Mouse (Mus musculus) thymus, adult 18-20 months (tissue): ENCODE measurements around the gene Zfand3.

Experiments used
- DNase-seq, 2 experiments: peaks; one replicate each; pipeline ENCODE4 v3.0.0; 2022; ENCODE audit warnings: mixed read lengths in 2 of 2

Gene Zfand3

DNA sequence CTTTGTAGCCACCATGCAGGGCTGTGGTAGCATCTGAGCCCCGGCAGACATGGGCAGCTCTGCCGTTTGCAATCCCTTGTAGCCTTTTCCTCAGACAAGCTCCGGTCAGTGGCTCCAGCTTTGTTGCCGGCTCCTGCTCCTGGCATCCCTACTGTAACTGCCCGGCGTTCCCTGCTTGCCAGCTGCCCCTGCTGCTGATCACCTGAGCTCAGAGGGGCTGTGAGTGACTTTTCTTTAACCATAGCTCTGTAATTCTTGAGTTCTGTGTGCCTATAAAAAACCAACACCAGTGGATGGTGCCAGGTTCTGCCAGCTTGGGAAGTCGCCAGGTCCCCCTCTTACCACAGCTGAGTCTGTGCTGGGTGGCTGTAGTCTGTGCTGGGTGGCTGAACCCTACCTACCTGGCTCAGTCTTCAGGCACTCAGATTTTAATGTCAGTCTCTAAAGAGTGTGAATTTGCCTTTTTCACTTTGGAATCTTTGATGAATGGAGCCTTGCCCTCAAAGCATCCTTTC, 150.9 kb downstream of the Zfand3 start:
- no peak for DNase-seq

DNA sequence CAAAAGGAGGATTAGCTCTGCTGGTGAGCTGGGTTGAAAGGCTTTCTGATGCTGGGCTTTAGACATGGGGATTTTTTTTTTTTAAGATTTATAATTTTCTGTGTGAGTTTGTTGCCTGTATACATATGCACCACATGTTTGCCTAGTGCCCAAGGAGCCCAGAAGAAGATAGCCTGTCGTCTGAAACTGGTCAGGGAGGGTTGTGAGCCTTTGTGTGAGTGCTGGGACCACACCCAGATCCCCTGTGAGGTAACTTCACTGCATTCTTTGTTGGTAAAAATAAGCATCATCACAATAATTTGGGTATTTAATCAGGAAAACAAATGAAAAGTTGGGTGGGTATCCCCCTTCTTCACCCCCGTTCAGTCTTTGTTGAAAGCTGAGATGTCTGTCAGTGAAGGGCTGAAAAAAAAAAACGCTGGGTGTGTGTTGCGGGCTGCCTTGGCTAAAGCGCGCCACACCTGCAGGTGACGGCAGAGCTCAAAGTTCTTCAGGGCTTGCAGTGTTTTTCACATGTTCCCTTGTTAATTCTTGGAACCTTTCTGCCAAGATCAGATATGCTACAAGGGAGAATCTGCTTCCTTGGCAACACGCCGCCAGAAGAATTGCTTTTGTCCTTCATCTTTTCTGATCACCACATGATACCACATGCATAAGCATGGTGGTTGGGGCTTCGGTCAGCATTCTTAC, 154.0 kb downstream of the Zfand3 start:
- no peak for DNase-seq

DNA sequence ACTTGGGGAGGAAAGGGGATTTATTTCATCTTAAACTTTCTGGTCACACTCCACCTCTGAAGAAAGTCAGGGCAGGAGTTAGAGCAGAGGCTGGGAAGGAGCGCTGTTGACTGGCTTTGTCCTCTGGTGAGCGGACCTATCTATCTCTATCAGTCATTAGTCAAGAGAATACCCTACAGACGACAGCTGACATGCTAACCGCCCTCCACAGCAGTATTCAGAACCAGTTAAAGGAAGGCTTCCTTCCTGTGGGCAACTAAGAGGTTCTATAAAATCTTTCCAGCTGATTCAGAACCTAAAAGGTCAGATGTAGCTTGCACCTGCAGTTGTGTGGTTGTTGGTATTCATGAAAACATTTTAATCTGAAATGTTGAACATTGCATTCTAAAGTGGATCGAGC, 154.8 kb downstream of the Zfand3 start:
- no peak for DNase-seq

DNA sequence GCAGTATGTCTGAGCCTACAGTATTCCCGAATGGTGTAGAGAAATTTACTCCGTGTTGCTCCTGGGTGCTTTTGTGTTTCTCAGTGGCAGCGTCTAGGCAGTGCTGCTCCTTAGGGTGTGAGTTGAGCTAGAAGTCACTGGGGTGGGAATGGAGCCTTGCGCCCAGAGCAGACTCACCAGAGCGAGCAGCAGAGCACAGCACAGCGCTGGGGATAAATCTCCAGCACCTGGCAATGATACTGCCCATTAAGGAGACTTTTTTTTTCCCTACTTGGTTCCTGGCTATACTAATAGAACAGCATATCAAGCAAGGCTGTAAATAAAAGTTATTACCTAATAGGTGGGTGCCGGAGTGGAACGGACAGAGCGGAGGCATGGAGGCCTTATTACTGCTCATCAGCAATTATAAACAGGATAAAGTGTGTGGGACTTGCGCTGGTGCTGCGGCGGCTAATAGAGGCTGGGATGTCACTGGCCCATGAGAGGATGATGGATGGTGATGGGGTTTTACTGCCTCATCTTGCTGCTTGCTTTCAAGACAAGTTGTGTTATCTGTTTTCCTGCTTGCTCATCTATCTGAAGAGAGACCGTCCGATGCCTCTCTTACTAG, 156.4 kb downstream of the Zfand3 start:
- no peak for DNase-seq

DNA sequence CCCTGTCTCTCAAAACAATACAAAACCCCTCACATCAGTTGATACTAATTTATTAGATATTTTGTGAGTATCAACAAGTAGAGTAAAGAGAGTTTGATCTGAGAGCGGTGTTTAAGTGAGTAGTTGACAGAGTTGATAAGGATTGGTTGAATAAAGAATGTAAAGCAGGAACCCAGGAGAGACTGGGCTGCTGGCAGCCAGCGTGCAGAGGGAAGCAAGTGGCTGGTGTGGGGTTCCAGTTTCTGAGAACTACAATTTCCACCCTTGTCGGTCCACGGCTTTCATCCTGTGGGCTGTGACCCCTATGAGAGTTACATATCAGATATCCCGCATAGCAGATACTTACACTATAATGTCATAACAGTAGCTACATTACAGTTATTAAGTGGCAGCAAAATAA, 158.4 kb downstream of the Zfand3 start:
- DNase-seq, result no peak

DNA sequence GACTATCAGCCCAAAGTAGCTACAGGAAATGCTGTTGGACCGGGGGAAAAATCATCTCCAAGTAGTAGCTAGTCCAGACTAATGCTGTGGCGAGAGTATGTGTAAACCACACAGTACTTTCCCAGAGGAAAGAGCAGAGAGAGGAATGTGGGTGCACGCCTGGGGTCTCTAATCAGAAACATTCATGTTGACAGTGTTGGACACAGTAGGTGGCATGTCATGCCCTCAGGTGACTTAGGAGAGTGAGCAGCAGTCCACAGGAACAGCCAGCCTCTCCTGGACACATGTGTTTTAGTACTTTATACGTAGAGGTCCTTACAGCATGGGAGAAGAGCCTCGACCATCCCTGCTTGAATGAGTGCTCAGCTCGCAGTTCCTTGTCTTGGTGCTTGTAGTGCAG, 159.3 kb downstream of the Zfand3 start:
- no peak for DNase-seq

DNA sequence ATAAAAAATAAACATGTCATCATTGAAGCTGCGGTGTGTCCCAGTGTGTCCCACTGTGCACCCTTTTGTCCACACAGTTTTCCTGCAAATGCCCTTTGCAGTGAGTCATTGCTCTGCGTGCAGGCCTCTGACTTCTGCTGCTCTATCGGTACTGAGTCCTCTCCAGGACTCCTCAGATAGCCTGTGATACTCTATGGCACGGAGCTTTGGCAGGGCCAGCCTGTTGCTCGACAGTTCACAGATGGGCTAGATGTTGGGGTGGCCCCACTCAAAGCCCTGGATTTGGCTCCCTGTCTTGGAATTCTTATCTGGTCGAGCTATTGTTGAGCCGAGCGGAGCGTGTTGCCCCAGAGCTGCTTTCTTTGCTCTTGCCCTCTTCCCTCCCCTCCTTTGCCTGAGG, 160.3 kb downstream of the Zfand3 start:
- DNase-seq, result no peak

DNA sequence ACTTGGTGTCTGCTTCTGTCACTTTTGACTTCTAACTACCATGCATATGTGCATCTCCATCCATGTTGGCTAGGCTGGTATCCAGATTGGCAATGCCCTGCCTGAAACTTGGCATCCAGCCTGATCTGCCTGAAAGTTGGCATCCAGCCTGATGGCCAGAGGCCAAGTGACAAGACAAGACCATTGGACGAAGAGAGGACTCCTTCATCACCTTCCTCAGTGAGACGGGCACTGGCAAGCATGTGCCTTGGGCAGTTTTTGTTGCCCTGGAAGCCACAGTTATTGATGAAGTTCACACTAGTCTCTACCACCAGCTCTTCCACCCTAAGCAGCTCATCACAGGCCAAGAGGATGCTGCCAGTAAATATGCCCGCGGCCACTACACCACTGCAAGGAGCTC, 172.9 kb downstream of the Zfand3 start:
- no peak for DNase-seq

DNA sequence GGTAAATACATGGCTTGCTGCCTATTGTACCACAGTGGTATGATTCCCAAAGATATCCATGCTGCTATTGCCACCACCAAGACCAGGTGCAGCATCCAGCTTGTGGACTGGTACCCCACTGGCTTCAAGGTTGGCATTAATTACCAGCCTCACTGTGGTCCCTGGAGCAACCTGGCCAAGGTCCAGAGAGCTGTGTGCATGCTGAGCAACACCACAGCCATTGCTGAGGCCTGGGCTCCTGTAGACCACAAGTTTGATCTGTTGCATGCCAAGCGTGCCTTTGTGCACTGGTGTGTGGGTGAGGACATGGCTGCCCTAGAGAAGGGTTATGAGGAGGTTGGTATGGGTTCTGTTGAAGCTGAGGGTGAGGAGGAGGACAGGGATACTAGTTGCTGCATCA, 173.9 kb downstream of the Zfand3 start:
- DNase-seq, result peak in 1 of 2 experiments; percentile 2

DNA sequence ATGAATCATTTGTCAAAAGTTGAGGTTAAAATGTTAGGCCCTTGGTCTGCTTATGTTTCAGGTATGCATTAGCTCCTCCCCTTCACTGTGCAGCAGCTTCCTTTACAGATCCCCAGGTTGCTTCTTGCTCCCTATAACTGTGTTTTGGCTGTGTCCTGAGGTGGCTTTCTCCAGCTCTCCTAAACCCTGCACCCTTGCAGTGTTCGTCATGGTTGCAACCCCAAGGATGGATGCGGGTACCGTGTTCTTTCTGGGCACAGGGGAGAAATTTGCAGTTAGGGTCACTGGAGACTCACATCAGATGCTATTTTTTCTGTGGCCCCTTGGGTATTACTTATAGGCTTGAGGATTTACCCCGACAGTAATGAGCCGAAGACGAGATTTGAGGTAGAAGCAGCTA, 175.7 kb downstream of the Zfand3 start:
- DNase-seq, result no peak

DNA sequence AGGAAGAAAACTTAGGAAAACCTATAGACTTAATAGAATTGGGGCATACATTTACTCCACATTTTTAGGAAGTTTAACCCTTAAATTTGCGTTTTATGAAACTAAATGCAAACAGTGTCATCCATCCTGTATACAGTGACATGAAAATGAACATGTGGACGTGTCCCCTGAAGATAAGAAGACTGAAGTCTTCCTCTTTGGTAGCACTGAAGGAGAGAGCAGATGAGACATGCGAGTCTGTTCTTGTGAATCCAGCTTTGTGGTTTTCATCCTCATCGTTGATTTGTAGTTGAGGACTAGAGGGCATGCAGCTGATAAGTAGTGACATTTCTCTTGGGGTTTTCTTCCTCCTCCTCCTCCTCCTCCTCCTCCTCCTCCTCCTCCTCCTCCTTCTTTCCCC, 177.0 kb downstream of the Zfand3 start:
- DNase-seq, result no peak

DNA sequence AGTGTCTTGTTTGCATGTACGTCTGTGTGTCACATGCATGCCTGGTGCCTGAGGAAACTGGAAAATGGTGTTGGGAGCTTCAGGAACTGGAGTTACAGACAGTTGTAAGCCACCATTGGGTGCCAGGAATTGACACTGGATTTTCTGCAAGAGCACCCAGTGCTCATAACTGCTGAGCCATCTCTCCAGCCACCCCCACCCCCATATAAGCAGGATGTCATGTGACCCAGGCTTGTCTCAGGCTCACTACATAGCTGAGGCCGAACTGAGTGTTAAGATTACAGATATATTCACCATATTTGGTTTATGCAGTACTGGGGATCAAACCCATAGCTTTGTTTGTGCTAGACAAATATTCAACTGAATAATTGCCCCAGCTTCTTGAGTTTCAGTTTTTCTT, 177.5 kb downstream of the Zfand3 start:
- DNase-seq, result peak in 1 of 2 experiments; percentile 2

DNA sequence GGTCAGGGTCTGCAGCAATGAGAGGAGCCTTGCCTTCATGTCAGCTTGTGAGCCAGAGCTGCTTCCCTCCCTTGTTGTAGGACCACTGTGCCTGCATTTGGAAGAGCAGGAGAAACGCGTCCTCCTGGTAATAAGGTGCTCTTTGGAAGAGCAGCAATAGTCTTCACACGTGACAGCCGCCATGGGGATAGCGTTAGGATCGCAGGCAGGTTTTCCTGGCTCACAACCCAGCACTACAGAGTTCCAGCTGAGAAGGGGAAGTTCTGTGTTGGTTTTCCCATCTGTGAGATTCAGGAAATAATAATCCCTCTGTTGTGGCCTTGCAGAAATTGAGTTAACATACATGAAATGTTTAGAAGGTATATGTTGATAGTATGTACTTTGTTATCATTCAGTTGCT, 179.0 kb downstream of the Zfand3 start:
- peak in 1 of 2 experiments; percentile 1 for DNase-seq

DNA sequence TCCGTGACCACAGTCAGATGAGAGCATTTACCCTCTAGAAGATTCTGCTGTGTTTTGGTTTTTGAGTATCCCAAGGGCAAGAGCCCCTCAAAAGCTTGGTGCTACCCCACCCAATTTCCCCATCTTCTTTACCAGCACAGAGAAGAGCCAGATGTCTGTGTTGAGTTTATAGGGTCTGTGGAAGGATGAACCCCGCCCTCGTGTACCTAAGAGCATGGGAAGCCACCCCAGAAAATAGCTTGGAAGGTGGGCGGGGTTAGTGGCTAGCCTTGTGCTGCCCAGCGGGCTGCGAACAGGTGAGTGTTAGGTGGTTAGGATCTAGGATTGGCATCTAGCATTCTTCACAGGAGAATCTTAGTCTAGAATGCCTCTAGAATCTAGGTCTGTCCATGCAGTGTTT, 182.6 kb downstream of the Zfand3 start:
- peak in 1 of 2 experiments; percentile 1 for DNase-seq

DNA sequence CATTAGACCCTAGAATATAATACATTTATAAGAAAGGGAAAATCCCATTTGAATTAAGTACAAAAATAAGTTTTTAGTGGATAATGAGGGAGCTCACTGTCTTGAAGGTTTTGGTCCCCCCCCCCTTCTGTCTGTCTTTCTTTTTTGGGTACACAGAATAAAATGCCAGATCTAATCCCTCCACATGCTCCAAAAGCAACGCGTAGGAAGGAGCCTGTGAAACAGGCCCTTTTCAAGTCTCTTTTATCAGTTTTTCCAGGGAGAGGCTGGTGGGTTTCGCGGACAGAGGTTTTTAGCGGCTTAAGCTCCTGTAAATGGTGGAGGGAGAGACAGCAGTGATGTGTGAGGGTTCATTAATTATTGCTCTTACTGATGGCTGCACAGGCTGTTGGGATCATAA, 183.0 kb downstream of the Zfand3 start:
- DNase-seq, result peak in 1 of 2 experiments; percentile 2

DNA sequence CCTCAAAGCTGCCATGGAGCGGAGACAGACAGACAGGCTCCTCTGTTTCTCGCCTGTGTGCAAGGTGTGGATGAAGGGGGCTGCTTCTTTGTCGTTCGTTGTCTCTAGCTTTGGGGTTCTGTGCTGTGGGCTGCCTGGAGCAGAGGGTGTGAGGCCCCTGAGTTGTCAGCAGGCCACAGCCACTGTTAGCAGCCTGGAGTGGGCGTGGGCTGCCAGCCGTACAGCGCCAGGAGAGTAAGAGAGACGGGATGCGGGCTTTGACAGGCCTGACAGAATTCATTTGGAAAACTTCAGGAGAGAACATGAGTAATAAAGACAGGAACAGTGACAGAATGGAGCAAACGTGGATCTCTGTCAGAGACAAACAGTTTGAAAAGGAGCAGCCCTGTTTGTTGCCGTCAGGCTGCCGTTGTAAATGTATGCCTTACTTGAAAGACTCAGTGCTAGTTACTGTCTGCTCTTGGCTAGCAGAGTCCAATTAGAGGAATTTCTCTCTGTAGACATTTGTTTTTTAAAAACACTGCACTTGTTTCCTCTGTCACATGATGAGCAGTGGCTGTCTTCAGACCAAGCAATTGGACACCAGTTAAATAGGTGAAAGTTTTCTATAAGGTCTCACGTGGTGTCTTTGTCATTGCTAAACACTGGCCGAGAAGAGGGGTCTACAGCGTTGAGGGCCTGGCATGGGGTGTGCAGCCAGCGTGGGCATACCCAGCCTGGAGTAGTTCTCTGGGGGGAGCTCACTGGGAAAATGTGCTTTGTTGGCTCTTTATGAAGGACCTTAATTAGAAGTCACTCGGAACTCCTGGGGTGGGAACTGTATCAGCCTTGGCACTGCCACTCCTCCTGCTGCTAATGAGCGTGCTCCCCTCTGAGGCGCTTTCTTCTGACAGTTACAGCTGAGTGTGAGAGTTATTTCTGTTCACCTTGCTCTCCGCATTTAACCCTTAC, 183.8 kb downstream of the Zfand3 start:
- peak in 1 of 2 experiments; percentile 1 for DNase-seq

DNA sequence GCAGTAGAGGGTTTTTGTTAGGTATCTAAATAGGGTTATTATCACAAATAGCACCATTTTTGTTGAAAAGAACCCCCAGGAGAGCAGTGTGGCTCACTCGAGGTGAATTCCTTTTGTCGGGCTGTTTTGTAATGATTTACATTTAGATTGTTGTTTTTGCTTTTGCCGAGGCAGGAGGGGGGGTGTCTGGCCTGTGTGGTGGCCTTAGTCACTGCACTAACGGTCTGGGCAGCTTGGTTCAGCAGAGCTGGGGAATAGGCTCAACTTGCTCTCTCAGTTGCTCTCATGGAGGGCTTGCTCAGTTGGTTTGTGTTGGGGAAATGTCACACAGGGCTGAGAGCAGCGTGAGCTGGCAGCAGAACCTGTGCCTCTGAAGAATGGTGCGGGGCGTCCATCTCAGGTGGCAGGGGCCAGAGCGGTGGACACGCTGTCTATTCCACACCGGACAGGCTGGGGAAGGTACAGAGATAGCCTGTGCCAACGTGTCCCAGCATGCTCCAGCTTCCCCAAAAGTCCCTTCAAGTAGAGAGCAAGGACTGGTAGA, 186.6 kb downstream of the Zfand3 start:
- peak in 1 of 2 experiments; percentile 1 for DNase-seq

DNA sequence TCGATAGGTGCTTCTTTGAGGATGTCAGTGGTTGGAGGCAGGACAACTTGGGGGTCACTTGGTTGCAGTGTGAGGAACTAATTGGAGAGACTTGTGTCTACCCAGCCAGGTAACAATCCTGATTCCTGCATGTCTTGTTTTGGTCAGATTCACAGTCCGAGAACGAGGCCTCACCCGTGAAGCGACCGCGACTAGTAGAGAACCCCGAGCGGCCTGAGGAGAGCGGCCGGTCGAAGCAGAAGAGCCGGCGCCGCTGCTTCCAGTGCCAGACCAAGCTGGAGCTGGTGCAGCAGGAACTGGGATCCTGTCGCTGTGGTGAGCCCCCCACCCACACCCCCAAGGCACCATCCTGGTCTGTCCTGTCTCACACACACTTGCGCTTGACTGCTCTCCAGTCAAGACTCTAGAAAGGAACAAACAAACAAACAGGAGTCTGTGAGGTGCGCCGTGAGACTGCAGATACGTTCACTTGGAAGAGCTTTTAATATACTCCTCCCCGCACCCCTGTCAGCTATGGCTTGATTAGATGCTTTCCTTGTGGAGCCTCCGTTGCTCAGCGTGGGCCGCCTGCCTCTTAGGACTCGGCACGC, 188.0 kb downstream of the Zfand3 start:
- DNase-seq, result peak in 1 of 2 experiments; percentile 1

DNA sequence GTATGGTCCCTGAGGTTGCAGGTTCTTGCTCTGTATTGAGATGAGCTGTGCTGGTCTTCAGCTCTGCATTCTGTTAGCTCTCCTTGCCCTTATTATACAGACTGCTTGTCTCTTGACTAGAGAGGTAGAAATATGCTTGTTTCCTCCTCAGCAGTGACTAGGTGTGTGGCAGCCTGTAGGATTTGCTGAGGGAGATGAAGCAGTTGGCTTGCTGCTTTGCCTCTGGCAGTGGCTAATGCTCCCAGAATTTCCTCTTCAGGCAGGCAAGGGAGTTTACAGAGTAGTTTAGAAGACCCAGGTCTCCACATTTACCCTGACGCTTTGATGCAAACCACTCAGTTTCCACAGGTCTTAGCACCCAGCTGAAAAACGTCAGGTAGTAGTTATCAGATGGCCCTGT, 189.1 kb downstream of the Zfand3 start:
- peak in 1 of 2 experiments; percentile 0 for DNase-seq

DNA sequence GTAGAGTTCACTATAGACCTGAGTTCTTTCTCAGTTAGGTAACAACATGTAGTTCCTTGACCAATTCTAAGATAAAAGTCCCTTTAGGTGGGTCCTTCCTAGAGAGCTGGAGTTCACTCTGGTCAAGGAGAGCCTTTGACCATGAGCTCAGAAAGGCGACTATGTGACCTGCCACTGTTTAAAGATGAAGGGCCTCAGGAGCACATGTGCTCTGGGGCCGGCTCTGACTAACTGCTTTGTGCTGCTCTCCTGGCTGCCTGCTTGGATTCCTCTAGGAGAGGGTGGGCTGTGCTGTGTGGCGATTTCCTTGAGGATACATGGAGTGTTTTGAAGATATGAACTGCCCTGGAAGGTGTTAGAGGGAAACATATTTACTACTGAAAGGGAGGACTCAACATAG, 189.6 kb downstream of the Zfand3 start:
- no peak for DNase-seq

DNA sequence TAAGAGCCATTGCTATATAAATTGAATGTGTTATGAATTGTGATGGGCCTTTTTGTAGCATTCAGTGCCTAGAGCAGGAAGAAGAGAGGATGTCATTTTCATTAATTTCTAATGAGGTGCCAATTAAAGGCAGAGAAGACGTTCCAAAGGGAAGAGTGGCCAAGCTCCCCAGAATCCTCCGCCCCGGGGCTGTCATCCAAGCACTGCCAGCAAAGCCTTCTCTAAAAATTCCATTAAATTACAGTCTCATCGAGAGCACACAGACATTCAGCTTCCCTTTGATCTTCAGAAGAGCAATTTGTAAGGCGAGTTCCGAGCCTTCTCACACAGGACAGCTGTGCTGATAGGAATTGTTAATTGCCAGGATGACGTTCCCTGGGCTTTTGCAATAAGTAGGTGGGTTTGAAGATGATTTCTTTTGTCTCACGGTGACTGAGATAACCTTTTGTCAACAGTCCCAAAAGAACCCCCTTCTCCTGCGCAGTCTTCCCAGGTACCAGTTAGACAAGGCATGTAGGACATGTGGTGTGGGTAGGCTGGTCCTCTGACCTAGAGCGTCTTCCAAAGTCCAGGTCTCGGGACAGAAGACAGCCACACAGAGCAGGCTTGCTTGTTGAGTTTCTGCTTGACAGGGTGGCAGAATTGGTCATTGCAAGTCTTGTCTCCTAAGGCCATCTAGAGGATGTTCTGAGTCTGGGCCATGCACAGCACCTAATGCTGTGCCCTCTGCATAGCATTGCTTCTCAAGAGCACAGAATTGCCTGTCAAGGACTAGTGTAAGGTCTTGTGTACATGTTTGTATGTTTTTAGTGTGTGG, 190.3 kb downstream of the Zfand3 start:
- peak in 1 of 2 experiments; percentile 1 for DNase-seq
